Mouse (Mus musculus) midbrain, embryonic 13.5 days (tissue): Measurements from ENCODE around the gene Gsdme. TPM values are rescaled to one million over a fixed set of nuclear protein-coding genes. Genes with fewer than 3 reads are reported as not detected.
A peak's percentile ranks its signal among the peaks of the same experiment; 100 is the strongest.

Source experiments
- ATAC-seq: fragments of 200-750 bp; cut with Nextera tagmentation; 2 replicates; pipeline ENCODE4 v1.8.0; 2017; ENCODE audit warnings: mild to moderate bottlenecking, moderate TSS enrichment, moderate library complexity
- H3K27ac ChIP-seq: fragments of 300-500 bp; sonication (generic); 2 replicates; pipeline ENCODE4 v1.5.1; 2015; ENCODE audit warnings: inconsistent platforms, mild to moderate bottlenecking, moderate library complexity
- H3K27me3 ChIP-seq: fragments of 300-500 bp; sonication (generic); 2 replicates; pipeline ENCODE4 v1.6.1; 2015; ENCODE audit warnings: mild to moderate bottlenecking, inconsistent platforms
- H3K36me3 ChIP-seq: fragments of 300-500 bp; sonication (generic); 2 replicates; pipeline ENCODE4 v1.6.1; 2015; ENCODE audit warnings: mild to moderate bottlenecking, inconsistent platforms
- H3K4me1 ChIP-seq: fragments of 300-500 bp; sonication (generic); replicated peaks from 2 replicates; pipeline ENCODE4 v1.6.1; 2015; ENCODE audit warnings: inconsistent platforms
- H3K4me2 ChIP-seq: fragments of 300-500 bp; sonication (generic); replicated peaks from 2 replicates; pipeline ENCODE4 v1.6.1; 2015; ENCODE audit warnings: moderate library complexity, mild to moderate bottlenecking, inconsistent platforms
- H3K4me3 ChIP-seq: fragments of 300-500 bp; sonication (generic); replicated peaks from 2 replicates; pipeline ENCODE4 v1.5.1; 2015; ENCODE audit warnings: mild to moderate bottlenecking, inconsistent platforms
- H3K9ac ChIP-seq: fragments of 300-500 bp; sonication (generic); replicated peaks from 2 replicates; pipeline ENCODE4 v1.6.1; 2015; ENCODE audit warnings: mild to moderate bottlenecking, inconsistent platforms
- H3K9me3 ChIP-seq: fragments of 300-500 bp; sonication (generic); 2 replicates; pipeline ENCODE4 v1.6.1; 2016; ENCODE audit warnings: mild to moderate bottlenecking, inconsistent platforms
- WGBS: fragments of 180-500 bp; shearing (Covaris S2); methylation state at CpG from one replicate; pipeline ENCODE4 v1.1.7; 2015; 5-methylcytosine and 5-hydroxymethylcytosine counted together
- polyA plus RNA-seq: library from polyadenylated mRNA; unstranded; fragments of >200 nt; fragmentation: Nextera tagmentation; extraction: Ambion mirVana; gene quantifications from 2 replicates; pipeline ENCODE4 v1.2.1, GENCODE M21; 2015

The Gsdme gene
- polyA plus RNA-seq, 1 experiment from 2014 or later, result 64.9 TPM

- ATAC-seq, result no peak
- H3K27me3 ChIP-seq, result no peaks in the 10 kb centered on the region
- H3K4me2 ChIP-seq, result no peak overlapping the region
- no peaks in the 10 kb centered on the region for H3K4me1 ChIP-seq
- no peak overlapping the region for H3K4me3 ChIP-seq
- H3K9me3 ChIP-seq, result no peaks in the 10 kb centered on the region
- WGBS, result 92% methylated on average over 7 of the region's 7 CpGs
- H3K27ac ChIP-seq, result no peak overlapping the region
- H3K36me3 ChIP-seq, result no peaks in the 10 kb centered on the region
- no peak overlapping the region for H3K9ac ChIP-seq
These were observed 16.0 kb upstream of the Gsdme start for GRCm38 (mm10) chr6:50279642-50280041.

GRCm38 (mm10) chr6:50273947-50274346 is 10.3 kb upstream of the Gsdme start:
- no peaks in the 10 kb centered on the region for H3K4me1 ChIP-seq
- ATAC-seq, result no peak
- WGBS, result 90% methylated on average over 4 of the region's 4 CpGs
- H3K27ac ChIP-seq, result no peak overlapping the region
- no peaks in the 10 kb centered on the region for H3K27me3 ChIP-seq
- H3K4me3 ChIP-seq, result no peak overlapping the region
- no peaks in the 10 kb centered on the region for H3K36me3 ChIP-seq
- no peak overlapping the region for H3K9ac ChIP-seq
- H3K4me2 ChIP-seq, result no peak overlapping the region
- no peaks in the 10 kb centered on the region for H3K9me3 ChIP-seq

- Histone ChIP-seq H3K4me3 (no peak overlapping the region), H3K4me2 (no peak overlapping the region), H3K27ac (no peak overlapping the region), H3K4me1 (no peaks in the 10 kb centered on the region), H3K9me3 (no peaks in the 10 kb centered on the region), H3K36me3 (no peaks in the 10 kb centered on the region), H3K9ac (no peak overlapping the region), H3K27me3 (no peaks in the 10 kb centered on the region)
- no peak for ATAC-seq
- 81% methylated on average over 1 of the region's 1 CpGs for WGBS
These were observed 9.8 kb upstream of the Gsdme start for GRCm38 (mm10) chr6:50273416-50273815.

GRCm38 (mm10) chr6:50262310-50262709 is 1.4 kb downstream of the Gsdme start:
- peak overlapping the region; percentile 77 for H3K9ac ChIP-seq
- ATAC-seq, result no peak; the same call in 1 of the 2 replicates
- WGBS, result 27% methylated on average over 7 of the region's 7 CpGs
- no peaks in the 10 kb centered on the region for H3K9me3 ChIP-seq
- H3K4me3 ChIP-seq, result peak overlapping the region; percentile 51
- H3K27me3 ChIP-seq, result no peaks in the 10 kb centered on the region
- peak overlapping the region; percentile 83 for H3K27ac ChIP-seq
- peak overlapping the region; percentile 65 for H3K4me2 ChIP-seq
- no peaks in the 10 kb centered on the region for H3K36me3 ChIP-seq
- peaks cover 24% of the 10 kb centered on the region for H3K4me1 ChIP-seq

GRCm38 (mm10) chr6:50261922-50262261 is 1.8 kb downstream of the Gsdme start:
- Histone ChIP-seq H3K27ac (peak overlapping the region; percentile 83), H3K27me3 (no peaks in the 10 kb centered on the region), H3K9me3 (no peaks in the 10 kb centered on the region), H3K9ac (peak overlapping the region; percentile 77), H3K4me2 (peak overlapping the region; percentile 65), H3K36me3 (no peaks in the 10 kb centered on the region), H3K4me3 (peak overlapping the region; percentile 51), H3K4me1 (peaks cover 24% of the 10 kb centered on the region)
- WGBS, result under 1% methylated on average over 6 of the region's 6 CpGs
- peak; percentile 77 for ATAC-seq

- H3K27ac ChIP-seq, result peak overlapping the region; percentile 83
- H3K4me3 ChIP-seq, result peak overlapping the region; percentile 51
- peak overlapping the region; percentile 65 for H3K4me2 ChIP-seq
- H3K27me3 ChIP-seq, result no peaks in the 10 kb centered on the region
- peaks cover 24% of the 10 kb centered on the region for H3K4me1 ChIP-seq
- 1% methylated on average over 34 of the region's 35 CpGs for WGBS
- ATAC-seq, result peak; percentile 94
- H3K9me3 ChIP-seq, result no peaks in the 10 kb centered on the region
- peak overlapping the region; percentile 77 for H3K9ac ChIP-seq
- no peaks in the 10 kb centered on the region for H3K36me3 ChIP-seq
These were observed 2.3 kb downstream of the Gsdme start for GRCm38 (mm10) chr6:50261201-50261921.

GRCm38 (mm10) chr6:50255356-50255755 is 8.3 kb downstream of the Gsdme start:
- no peaks in the 10 kb centered on the region for H3K27me3 ChIP-seq
- H3K9me3 ChIP-seq, result no peaks in the 10 kb centered on the region
- 77% methylated on average over 5 of the region's 5 CpGs for WGBS
- H3K9ac ChIP-seq, result no peak overlapping the region
- H3K4me1 ChIP-seq, result peaks cover 7% of the 10 kb centered on the region
- no peak overlapping the region for H3K27ac ChIP-seq
- H3K4me2 ChIP-seq, result no peak overlapping the region
- ATAC-seq, result no peak
- no peak overlapping the region for H3K4me3 ChIP-seq
- no peaks in the 10 kb centered on the region for H3K36me3 ChIP-seq

GRCm38 (mm10) chr6:50254723-50255184 is 8.9 kb downstream of the Gsdme start:
- H3K9me3 ChIP-seq, result no peaks in the 10 kb centered on the region
- H3K9ac ChIP-seq, result no peak overlapping the region
- 0 out of 2 replicates have a peak, but pooled peaks cover 3% of the 10 kb centered on the region for H3K4me1 ChIP-seq
- no peak overlapping the region for H3K27ac ChIP-seq
- H3K36me3 ChIP-seq, result no peaks in the 10 kb centered on the region
- H3K4me3 ChIP-seq, result no peak overlapping the region
- 77% methylated on average over 10 of the region's 10 CpGs for WGBS
- H3K4me2 ChIP-seq, result no peak overlapping the region
- H3K27me3 ChIP-seq, result no peaks in the 10 kb centered on the region
- no peak for ATAC-seq

- ATAC-seq, result no peak
- H3K4me3 ChIP-seq, result no peak overlapping the region
- H3K4me2 ChIP-seq, result no peak overlapping the region
- no peaks in the 10 kb centered on the region for H3K36me3 ChIP-seq
- H3K9me3 ChIP-seq, result no peaks in the 10 kb centered on the region
- H3K27me3 ChIP-seq, result no peaks in the 10 kb centered on the region
- H3K9ac ChIP-seq, result no peak overlapping the region
- no peaks in the 10 kb centered on the region for H3K4me1 ChIP-seq
- 84% methylated on average over 5 of the region's 5 CpGs for WGBS
- H3K27ac ChIP-seq, result no peak overlapping the region
These were observed 11.0 kb downstream of the Gsdme start for GRCm38 (mm10) chr6:50252690-50253089.

GRCm38 (mm10) chr6:50247791-50248190 is 15.9 kb downstream of the Gsdme start:
- no peak overlapping the region for H3K4me3 ChIP-seq
- H3K9ac ChIP-seq, result no peak overlapping the region
- H3K27me3 ChIP-seq, result no peaks in the 10 kb centered on the region
- no peaks in the 10 kb centered on the region for H3K9me3 ChIP-seq
- no peak overlapping the region for H3K27ac ChIP-seq
- ATAC-seq, result no peak
- no peak overlapping the region for H3K4me2 ChIP-seq
- WGBS, result 90% methylated on average over 4 of the region's 4 CpGs
- H3K36me3 ChIP-seq, result no peaks in the 10 kb centered on the region
- H3K4me1 ChIP-seq, result no peaks in the 10 kb centered on the region

- Histone ChIP-seq H3K4me3 (no peak overlapping the region), H3K9me3 (no peaks in the 10 kb centered on the region), H3K9ac (no peak overlapping the region), H3K27ac (no peak overlapping the region), H3K4me1 (no peaks in the 10 kb centered on the region), H3K4me2 (no peak overlapping the region), H3K27me3 (no peaks in the 10 kb centered on the region), H3K36me3 (no peaks in the 10 kb centered on the region)
- ATAC-seq, result no peak
- 86% methylated on average over 2 of the region's 2 CpGs for WGBS
These were observed 16.3 kb downstream of the Gsdme start for GRCm38 (mm10) chr6:50247356-50247755.

GRCm38 (mm10) chr6:50244967-50245366 is 18.7 kb downstream of the Gsdme start:
- Histone ChIP-seq H3K27me3 (no peaks in the 10 kb centered on the region), H3K4me3 (no peak overlapping the region), H3K9me3 (no peaks in the 10 kb centered on the region), H3K4me2 (no peak overlapping the region), H3K36me3 (no peaks in the 10 kb centered on the region; the same call in 1 of the 2 replicates), H3K4me1 (no peaks in the 10 kb centered on the region), H3K27ac (no peak overlapping the region), H3K9ac (no peak overlapping the region)
- 88% methylated on average over 4 of the region's 4 CpGs for WGBS
- no peak for ATAC-seq

- no peaks in the 10 kb centered on the region for H3K27me3 ChIP-seq
- no peak overlapping the region for H3K27ac ChIP-seq
- no peaks in the 10 kb centered on the region; the same call in 1 of the 2 replicates for H3K36me3 ChIP-seq
- no peak for ATAC-seq
- H3K4me1 ChIP-seq, result no peaks in the 10 kb centered on the region
- no peaks in the 10 kb centered on the region for H3K9me3 ChIP-seq
- H3K4me2 ChIP-seq, result no peak overlapping the region
- H3K9ac ChIP-seq, result no peak overlapping the region
- no peak overlapping the region for H3K4me3 ChIP-seq
- WGBS, result 70% methylated on average over 4 of the region's 4 CpGs
These were observed 19.5 kb downstream of the Gsdme start for GRCm38 (mm10) chr6:50244126-50244525.
